Mouse (Mus musculus): ENCODE data around the gene Tnfrsf1a. TPM values are rescaled to one million over a fixed set of nuclear protein-coding genes. Genes with fewer than 3 reads are reported as not detected.

Gene Tnfrsf1a
- total RNA-seq, 2 experiments from 2014 or later = 63.3 to 65.2 TPM

GRCm38 (mm10) chr6:125355197-125355741 lies 6.1 kb downstream of the Tnfrsf1a start:
- no peak for DNase-seq

GRCm38 (mm10) chr6:125356264-125356663 lies 7.1 kb downstream of the Tnfrsf1a start:
- no peak for DNase-seq

- DNase-seq = no peak
Observed at GRCm38 (mm10) chr6:125357334-125357733, 8.2 kb downstream of the Tnfrsf1a start.

- no peak for DNase-seq
Observed at GRCm38 (mm10) chr6:125359999-125360398, 10.8 kb downstream of the Tnfrsf1a start.

GRCm38 (mm10) chr6:125360846-125361245 lies 11.7 kb downstream of the Tnfrsf1a start:
- DNase-seq = no peak

GRCm38 (mm10) chr6:125361467-125362291 lies 12.5 kb downstream of the Tnfrsf1a start:
- peak; percentile 66 for DNase-seq

GRCm38 (mm10) chr6:125363021-125363420 lies 13.9 kb downstream of the Tnfrsf1a start:
- DNase-seq = no peak

GRCm38 (mm10) chr6:125363451-125364242 lies 14.5 kb downstream of the Tnfrsf1a start:
- peak; percentile 7 for DNase-seq

- DNase-seq = peak; percentile 49
Observed at GRCm38 (mm10) chr6:125364448-125364847, 15.3 kb downstream of the Tnfrsf1a start.

GRCm38 (mm10) chr6:125365522-125365921 lies 16.4 kb downstream of the Tnfrsf1a start:
- no peak for DNase-seq

- DNase-seq = no peak
Observed at GRCm38 (mm10) chr6:125366133-125366532, 17.0 kb downstream of the Tnfrsf1a start.

- peak; percentile 7 for DNase-seq
Observed at GRCm38 (mm10) chr6:125367758-125368371, 18.7 kb downstream of the Tnfrsf1a start.

GRCm38 (mm10) chr6:125377042-125377441 lies 27.9 kb downstream of the Tnfrsf1a start:
- DNase-seq = no peak

- DNase-seq = peak; percentile 75
Observed at GRCm38 (mm10) chr6:125377582-125378451, 28.7 kb downstream of the Tnfrsf1a start.

GRCm38 (mm10) chr6:125378621-125379020 lies 29.5 kb downstream of the Tnfrsf1a start:
- no peak for DNase-seq

GRCm38 (mm10) chr6:125379781-125380180 lies 30.6 kb downstream of the Tnfrsf1a start:
- no peak for DNase-seq

- DNase-seq = no peak
Observed at GRCm38 (mm10) chr6:125380372-125381360, 31.5 kb downstream of the Tnfrsf1a start, which contains the start of gene Plekhg6. Gene Plekhg6 (minus strand): TSS chr6:125380793.

- no peak for DNase-seq
Observed at GRCm38 (mm10) chr6:125382024-125382423, 32.9 kb downstream of the Tnfrsf1a start.

GRCm38 (mm10) chr6:125385066-125385974 lies 36.2 kb downstream of the Tnfrsf1a start:
- peak; percentile 48 for DNase-seq

Data from heart, postnatal 4 days (tissue).